Mouse (Mus musculus): ENCODE results near the gene Platr17. TPM values are rescaled to one million over a fixed set of nuclear protein-coding genes. Genes with fewer than 3 reads are reported as not detected.
A peak's percentile ranks its signal among the peaks of the same experiment; 100 is the strongest.

Gene Platr17
- total RNA-seq, 2 experiments from 2014 or later: 9.7 TPM; not detected in 1

- ATAC-seq (replicated peaks; ENCODE audit: low FRiP score, poor library complexity, severe bottlenecking): peak; percentile 6; the same call in 1 of the 2 replicates
Measured at GRCm38 (mm10) chr17:33918293-33919203, 13.6 kb downstream of the Platr17 start.

DNA sequence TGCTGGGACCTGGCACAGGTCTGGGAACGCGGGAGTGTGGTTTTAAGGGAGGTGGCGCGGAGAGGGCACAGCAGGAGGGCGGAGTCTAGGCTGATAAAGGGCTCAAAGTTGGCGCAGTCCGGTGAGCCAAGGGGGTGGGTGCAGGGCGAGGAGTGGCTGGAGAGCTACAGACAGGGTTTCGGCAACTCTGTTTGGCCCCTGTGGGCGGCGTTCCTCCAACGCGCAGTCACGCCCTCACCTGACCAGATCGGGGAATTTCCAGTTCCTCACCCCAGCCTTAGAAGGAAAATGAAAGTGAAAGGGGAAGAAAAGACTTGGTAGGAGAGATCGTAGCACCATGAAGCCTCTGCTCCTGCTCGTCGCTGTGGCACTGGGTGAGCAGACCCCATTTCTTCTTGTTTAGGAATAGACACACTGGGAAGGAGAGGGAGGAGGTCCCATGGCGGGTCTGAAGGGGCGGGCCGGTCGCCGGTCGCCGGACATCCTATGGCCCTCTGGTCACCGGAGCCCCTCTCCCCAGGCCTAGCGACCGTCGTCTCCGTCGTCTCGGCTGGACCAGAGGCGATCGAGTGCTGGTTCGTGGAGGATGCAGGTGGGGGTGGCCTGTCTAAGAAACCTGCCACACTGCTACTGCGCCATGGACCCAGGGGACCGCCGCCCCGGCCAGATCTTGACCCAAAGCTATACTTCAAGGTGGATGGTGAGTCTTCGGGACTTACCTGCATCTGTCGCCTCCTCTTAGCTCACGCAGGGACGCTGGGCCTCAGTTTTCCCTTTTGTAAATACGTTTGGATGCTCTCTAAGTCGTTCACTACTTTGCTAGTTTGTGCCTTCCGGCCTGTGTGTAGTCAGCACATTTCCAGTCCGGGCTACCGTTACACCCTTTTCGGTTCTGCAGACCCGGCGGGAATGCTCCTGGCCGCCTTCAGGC is 14.7 kb downstream of the Platr17 start:
- ATAC-seq (replicated peaks; ENCODE audit: low FRiP score, poor library complexity, severe bottlenecking): peak; percentile 68

DNA sequence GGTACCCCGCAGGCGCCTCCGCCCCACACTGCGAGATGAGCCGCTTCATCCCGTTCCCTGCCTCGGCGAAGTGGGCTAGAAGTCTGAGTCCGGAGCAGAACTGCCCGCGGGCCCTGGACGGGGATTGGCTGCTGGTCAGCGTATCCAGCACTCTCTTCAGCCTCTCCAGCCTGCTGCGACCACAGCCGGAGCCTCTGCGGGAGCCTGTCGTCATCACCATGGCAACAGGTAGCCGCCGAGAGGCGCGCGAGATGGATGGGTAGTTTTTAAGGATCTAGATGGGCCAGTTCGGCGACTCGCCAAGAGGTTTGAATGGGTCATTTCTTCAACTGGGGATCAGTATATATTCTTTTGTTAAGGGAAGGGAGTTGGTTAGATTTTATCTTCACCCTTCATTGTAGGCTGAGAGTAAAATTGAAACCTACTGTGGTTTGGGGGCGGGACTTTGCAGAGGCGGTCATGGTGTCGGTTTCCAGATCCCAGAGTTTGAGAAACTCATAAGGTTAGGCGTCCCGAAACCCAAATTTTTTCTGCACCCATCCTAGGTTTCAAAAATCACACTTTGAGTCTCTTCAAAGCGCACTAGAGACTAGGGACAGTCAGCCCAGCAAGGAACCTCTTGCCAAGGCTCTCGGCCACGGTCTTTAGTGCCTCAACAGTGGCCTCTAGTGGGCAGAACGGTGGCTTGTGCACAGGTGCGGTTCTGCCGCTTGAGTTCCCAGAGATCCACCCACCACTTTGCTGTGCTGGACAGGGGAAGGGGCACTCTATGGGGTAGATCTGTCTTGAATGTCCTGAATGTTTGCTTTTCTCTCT is 15.6 kb downstream of the Platr17 start:
- ATAC-seq (replicated peaks; ENCODE audit: low FRiP score, poor library complexity, severe bottlenecking): peak; percentile 61

GRCm38 (mm10) chr17:33921361-33921760 is 16.4 kb downstream of the Platr17 start:
- ATAC-seq (replicated peaks; ENCODE audit: low FRiP score, poor library complexity, severe bottlenecking): no peak

GRCm38 (mm10) chr17:33924577-33925283 is 19.8 kb downstream of the Platr17 start:
- ATAC-seq (replicated peaks; ENCODE audit: low FRiP score, poor library complexity, severe bottlenecking): no peak

DNA sequence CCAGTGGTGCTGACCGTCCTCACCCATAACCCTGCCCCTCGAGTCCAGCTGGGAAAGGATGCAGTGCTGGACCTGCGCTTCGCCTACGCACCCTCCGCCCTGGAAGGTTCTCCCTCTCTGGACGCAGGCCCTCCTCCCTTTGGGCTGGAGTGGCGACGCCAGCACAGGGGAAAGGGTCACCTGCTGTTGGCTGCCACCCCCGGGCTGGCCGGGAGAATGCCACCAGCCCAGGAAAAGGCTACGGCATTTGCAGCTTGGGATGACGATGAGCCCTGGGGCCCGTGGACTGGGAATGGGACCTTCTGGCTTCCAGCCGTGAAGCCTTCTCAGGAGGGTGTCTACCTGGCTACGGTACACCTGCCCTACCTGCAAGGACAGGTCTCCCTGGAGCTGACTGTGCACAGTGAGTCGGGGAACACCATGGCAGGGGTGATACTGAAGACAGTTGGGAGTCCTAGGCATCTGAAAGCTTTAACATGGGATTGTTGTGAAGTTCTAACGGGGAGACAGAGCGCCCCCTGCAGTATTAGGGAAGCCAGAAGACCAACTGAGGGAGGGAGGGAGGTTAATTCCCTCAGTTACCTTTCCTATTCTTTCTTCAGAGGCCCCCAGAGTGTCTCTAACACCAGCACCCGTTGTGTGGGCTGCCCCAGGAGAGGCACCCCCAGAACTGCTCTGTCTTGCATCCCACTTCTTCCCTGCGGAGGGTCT is 20.6 kb downstream of the Platr17 start:
- ATAC-seq (replicated peaks; ENCODE audit: low FRiP score, poor library complexity, severe bottlenecking): no peak

GRCm38 (mm10) chr17:33926207-33926932 is 21.4 kb downstream of the Platr17 start:
- ATAC-seq (replicated peaks; ENCODE audit: low FRiP score, poor library complexity, severe bottlenecking): no peak

DNA sequence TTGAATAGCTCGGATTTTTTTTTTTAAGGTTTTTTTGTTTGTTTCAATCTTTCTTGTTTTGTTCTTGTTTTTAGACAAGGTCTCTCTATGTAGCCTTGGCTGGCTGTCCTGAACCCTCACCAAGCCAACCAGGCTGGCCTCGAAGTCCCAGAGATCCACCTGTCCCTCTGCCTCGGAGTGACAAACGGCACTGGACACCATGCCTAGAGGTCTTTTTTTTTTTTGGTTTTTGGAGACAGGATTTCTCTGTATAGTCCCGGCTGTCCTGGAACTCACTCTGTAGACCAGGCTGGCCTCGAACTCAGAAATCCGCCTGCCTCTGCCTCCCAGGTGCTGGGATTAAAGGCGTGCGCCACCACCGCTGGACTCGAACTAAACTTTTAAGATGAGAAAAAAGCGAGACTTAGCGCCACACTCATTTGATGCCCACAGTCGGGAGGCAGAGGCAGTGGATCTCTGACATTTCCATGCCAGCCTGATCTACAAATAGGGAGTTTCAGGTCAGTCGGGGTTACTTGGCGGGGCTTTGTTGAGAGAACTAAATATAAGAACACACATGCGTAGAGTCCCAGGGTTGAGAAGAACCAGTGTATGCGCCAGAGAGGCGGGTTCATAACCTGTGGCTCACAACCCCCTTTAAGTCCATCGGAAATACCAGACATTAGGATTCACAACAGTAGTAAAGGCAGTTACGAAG is 23.5 kb downstream of the Platr17 start:
- ATAC-seq (replicated peaks; ENCODE audit: low FRiP score, poor library complexity, severe bottlenecking): no peak

DNA sequence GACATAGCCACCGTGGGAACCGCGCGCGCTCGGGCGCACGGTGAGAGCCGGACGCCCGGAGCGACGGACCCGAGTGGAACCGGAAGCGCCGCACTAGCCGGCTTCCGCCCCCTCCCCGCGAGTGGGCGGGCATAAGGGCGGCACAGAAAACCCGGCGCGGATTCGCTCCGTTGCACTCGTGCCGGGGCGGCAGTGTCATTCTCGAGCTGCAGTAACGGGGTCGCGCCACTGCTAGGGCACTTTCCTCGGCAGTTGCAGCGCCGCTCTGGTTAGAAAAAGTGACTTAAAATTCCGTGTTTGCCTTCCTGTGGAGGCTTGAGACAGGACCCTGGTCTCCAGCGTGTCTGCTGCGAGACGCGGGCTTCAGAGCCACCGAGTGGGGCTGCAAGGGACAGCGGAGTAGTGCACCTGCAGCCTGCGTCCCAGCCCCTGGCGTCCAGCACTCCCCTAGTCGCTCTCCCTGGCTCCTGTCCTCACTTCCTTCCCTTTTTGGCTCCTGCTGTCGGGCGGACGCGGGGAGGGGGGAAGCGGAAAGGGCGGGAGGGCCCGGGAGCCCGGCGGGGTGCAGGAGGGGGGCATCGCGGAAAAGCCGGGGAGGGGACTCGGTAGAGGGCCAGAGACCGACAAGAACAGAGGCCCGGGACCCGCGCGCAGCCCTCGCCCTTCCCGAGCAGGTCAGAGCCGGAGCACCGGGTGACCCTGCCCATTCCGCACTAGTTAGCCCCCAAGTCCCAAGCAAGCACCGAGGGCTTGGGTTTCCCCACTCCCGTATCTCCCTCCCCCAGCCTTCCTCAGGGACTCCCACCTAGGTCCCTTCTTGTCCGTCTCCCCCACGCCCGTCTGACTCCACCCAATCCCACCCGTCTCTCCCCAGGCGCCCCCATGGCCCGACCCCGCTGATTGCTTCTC is 24.7 kb downstream of the Platr17 start, which contains the start of gene Rgl2:
Rgl2 (plus strand) TSS at position 173 of the 909 bp plus-strand sequence.
- ATAC-seq (replicated peaks; ENCODE audit: low FRiP score, poor library complexity, severe bottlenecking): peak; percentile 89

DNA sequence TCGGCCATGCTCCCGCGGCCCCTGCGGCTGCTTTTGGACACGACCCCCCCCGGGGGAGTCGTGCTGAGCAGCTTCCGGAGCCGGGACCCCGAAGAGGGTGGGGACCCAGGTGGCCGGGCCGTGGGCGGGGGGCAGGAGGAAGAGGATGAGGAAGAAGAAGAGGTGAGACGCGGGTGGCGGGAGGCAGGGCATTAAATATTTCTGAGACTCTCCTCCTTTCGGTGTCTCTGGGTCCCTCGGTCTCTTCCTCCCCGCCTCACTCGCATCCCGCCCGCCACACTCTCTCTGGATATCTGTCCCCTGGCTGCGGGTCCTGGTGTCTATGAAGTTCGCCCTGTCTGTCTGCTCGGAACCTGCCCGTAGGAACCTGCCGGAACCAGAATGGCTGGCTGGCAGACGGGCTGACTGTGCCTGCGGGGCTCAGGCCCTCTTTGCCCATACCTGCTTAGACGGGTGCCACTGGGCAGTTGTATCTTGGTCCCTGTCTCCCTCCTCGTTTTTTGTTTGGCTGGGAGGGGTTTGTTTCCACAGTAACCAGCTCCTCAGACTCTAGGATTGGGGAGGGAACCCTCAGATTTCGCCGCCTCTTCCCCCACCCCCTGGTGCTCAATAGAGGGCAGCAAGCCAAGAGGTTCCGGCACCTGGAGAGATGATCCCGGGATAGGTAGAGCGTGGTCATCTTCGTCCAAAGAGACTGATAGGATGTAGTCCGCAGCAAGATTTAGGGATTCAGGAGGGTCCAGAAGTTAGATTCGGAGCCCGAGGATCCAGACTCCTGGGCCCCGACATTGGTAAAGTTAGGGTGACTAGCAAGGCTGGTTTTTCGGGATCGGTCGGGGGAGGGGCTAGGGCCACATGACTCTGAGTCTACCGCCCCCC is 25.6 kb downstream of the Platr17 start:
- no peak for ATAC-seq (replicated peaks; ENCODE audit: low FRiP score, poor library complexity, severe bottlenecking)

DNA sequence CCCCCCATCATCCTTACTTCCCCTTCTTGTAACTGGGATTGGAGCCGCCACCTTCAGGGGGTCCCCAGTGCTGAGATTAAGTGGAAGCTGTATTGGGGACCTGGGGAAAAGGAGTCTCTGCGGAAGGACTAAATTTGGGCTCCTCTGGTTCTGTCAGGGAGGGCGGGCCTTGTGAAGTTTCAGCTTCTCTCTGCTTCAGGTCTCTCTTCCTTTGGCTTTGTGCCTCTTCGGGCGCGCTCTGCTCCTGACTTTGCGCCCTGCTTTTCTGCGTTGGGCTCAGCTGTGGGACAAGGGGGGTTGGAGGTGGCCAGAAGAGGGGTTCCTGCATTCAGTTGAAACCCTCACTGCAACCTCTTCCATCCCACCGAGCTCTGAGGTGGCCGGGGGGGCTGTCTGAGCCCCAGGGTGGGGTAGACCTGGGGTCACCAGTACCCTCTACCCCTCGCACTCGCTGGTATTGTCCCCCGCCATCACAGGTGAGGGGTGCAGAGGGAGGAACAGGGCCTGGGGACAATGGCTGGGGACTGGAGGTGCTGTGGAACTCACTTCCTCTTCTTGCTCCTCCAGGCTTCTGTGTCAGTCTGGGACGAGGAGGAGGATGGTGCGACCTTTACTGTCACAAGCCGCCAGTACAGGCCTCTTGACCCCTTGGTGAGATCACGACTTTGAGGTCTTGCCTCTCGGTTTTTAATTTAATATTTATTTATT is 26.4 kb downstream of the Platr17 start:
- no peak for ATAC-seq (replicated peaks; ENCODE audit: low FRiP score, poor library complexity, severe bottlenecking)

DNA sequence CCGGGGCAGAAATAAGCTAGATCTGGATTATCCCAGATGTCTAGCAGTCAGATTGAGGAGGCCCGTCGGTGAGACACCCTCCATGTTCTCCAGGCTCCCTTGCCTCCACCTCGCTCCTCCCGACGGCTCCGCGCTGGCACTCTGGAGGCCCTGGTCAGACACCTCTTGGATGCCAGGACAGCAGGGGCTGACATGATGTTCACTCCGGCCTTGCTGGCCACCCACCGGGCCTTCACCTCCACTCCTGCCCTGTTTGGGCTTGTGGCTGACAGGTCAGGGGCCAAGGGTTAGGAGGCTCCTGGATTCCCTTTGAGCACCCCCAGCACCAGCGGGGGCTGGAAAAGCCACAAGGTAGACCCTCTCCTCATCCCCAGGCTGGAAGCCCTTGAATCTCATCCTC is 27.0 kb downstream of the Platr17 start:
- no peak for ATAC-seq (replicated peaks; ENCODE audit: low FRiP score, poor library complexity, severe bottlenecking)

GRCm38 (mm10) chr17:33932448-33932847 is 27.5 kb downstream of the Platr17 start:
- no peak for ATAC-seq (replicated peaks; ENCODE audit: low FRiP score, poor library complexity, severe bottlenecking)

GRCm38 (mm10) chr17:33932970-33933369 is 28.0 kb downstream of the Platr17 start:
- ATAC-seq (replicated peaks; ENCODE audit: low FRiP score, poor library complexity, severe bottlenecking): no peak
